Mouse (Mus musculus) forebrain, embryonic 12.5 days (tissue): ENCODE measurements around the gene Rbm33. TPM values are rescaled to one million over a fixed set of nuclear protein-coding genes. Genes with fewer than 3 reads are reported as not detected.

Source experiments
- ATAC-seq: fragments of 200-750 bp; cut with Nextera tagmentation; 2 replicates; pipeline ENCODE4 v1.8.0; 2017; ENCODE audit warnings: moderate TSS enrichment; ENCODE audit not compliant: low FRiP score
- H3K27ac ChIP-seq: fragments of 300-500 bp; sonication (generic); 2 replicates; pipeline ENCODE4 v1.5.1; 2016; ENCODE audit warnings: mild to moderate bottlenecking
- H3K27me3 ChIP-seq: fragments of 300-500 bp; sonication (generic); 2 replicates; pipeline ENCODE4 v1.6.1; 2016; ENCODE audit warnings: mild to moderate bottlenecking
- H3K36me3 ChIP-seq: fragments of 300-500 bp; sonication (generic); replicated peaks from 2 replicates; pipeline ENCODE4 v1.6.1; 2016; ENCODE audit warnings: mild to moderate bottlenecking
- H3K4me1 ChIP-seq: fragments of 300-500 bp; sonication (generic); 2 replicates; pipeline ENCODE4 v1.6.1; 2016
- H3K4me2 ChIP-seq: fragments of 300-500 bp; sonication (generic); 2 replicates; pipeline ENCODE4 v1.6.1; 2016; ENCODE audit warnings: mild to moderate bottlenecking, moderate library complexity
- H3K4me3 ChIP-seq: fragments of 300-500 bp; sonication (generic); replicated peaks from 2 replicates; pipeline ENCODE4 v1.5.1; 2016; ENCODE audit warnings: mild to moderate bottlenecking
- H3K9ac ChIP-seq: fragments of 300-500 bp; sonication (generic); 2 replicates; pipeline ENCODE4 v1.6.1; 2016; ENCODE audit warnings: mild to moderate bottlenecking
- H3K9me3 ChIP-seq: fragments of 300-500 bp; sonication (generic); 2 replicates; pipeline ENCODE4 v1.6.1; 2016
- WGBS: fragments of 180-500 bp; shearing (Covaris S2); methylation state at CpG from one replicate; pipeline ENCODE4 v1.1.7; 2016; 5-methylcytosine and 5-hydroxymethylcytosine counted together
- polyA plus RNA-seq: library from polyadenylated mRNA; unstranded; fragments of >200 nt; fragmentation: Nextera tagmentation; extraction: Ambion mirVana; gene quantifications from 2 replicates; pipeline ENCODE4 v1.2.1, GENCODE M21; 2016

Gene Rbm33
- polyA plus RNA-seq, 1 experiment from 2014 or later, result 24.3 TPM

- Histone ChIP-seq H3K4me2 (peak overlapping the region; percentile 64), H3K27me3 (peaks cover 90% of the 10 kb centered on the region), H3K9ac (no peak overlapping the region; the same call in 1 of the 2 replicates), H3K4me1 (peaks cover 63% of the 10 kb centered on the region), H3K4me3 (peak overlapping the region; percentile 44), H3K27ac (peak overlapping the region; percentile 56), H3K9me3 (no peaks in the 10 kb centered on the region), H3K36me3 (no peaks in the 10 kb centered on the region)
- WGBS, result under 1% methylated on average over 41 of the region's 41 CpGs
- peak; percentile 67 for ATAC-seq
Observed at GRCm38 (mm10) chr5:28459456-28460225, 142.7 kb downstream of the Rbm33 start.

DNA sequence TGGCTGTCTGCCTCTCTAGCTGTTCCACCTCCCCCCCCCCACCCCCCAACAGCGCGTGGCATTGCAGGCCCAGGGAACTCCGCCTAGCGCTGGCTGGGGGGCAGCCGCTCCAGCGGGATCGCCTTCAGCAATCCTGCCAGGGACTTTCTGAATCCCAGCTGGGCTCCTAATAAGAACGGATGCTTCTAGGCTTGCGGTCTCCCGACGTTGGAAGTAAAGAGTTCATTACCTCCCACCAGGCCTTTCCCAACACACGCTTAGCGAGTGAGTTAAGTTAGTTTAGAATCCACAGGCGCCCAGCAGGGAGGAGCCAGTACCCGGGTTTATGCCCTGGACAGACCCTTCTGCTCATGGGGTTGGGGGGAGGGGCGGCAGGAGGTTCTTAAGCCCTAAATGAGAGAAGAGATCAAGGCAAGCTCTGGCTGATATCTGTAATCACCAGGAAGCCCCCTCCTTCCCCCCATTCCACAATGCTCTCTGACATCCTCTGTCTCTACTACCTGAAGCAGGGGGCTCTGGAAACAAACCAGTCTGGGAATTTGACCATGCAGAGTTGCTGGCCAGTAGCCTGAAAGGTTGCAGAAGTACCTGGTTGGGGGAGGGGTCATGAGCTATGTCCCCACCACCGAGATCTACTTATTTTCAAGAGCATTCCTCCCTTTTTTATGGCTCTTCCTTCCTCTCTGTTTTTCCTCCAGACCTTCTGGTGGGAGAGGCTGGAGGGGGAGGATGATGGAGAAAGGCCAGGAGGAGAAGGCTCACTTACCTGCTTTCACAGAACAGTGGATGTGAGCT, 143.8 kb downstream of the Rbm33 start:
- Histone ChIP-seq H3K36me3 (no peaks in the 10 kb centered on the region), H3K9ac (no peak overlapping the region), H3K4me3 (peak overlapping the region; percentile 44; the same call in 1 of the 2 replicates), H3K9me3 (no peaks in the 10 kb centered on the region), H3K27ac (0 out of 2 replicates have a peak overlapping the region, but pooled peaks have one; percentile 56), H3K4me2 (peak overlapping the region; percentile 64), H3K27me3 (peaks cover 96% of the 10 kb centered on the region), H3K4me1 (peaks cover 70% of the 10 kb centered on the region)
- ATAC-seq, result no peak
- under 1% methylated on average over 17 of the region's 17 CpGs for WGBS

GRCm38 (mm10) chr5:28461376-28461775, 144.5 kb downstream of the Rbm33 start:
- no peak overlapping the region for H3K4me3 ChIP-seq
- H3K4me1 ChIP-seq, result peaks cover 74% of the 10 kb centered on the region
- ATAC-seq, result no peak
- WGBS, result 9% methylated on average over 11 of the region's 11 CpGs
- H3K36me3 ChIP-seq, result no peaks in the 10 kb centered on the region
- no peaks in the 10 kb centered on the region for H3K9me3 ChIP-seq
- H3K27ac ChIP-seq, result no peak overlapping the region
- H3K4me2 ChIP-seq, result no peak overlapping the region; the same call in 1 of the 2 replicates
- H3K9ac ChIP-seq, result no peak overlapping the region
- H3K27me3 ChIP-seq, result peaks cover 96% of the 10 kb centered on the region

DNA sequence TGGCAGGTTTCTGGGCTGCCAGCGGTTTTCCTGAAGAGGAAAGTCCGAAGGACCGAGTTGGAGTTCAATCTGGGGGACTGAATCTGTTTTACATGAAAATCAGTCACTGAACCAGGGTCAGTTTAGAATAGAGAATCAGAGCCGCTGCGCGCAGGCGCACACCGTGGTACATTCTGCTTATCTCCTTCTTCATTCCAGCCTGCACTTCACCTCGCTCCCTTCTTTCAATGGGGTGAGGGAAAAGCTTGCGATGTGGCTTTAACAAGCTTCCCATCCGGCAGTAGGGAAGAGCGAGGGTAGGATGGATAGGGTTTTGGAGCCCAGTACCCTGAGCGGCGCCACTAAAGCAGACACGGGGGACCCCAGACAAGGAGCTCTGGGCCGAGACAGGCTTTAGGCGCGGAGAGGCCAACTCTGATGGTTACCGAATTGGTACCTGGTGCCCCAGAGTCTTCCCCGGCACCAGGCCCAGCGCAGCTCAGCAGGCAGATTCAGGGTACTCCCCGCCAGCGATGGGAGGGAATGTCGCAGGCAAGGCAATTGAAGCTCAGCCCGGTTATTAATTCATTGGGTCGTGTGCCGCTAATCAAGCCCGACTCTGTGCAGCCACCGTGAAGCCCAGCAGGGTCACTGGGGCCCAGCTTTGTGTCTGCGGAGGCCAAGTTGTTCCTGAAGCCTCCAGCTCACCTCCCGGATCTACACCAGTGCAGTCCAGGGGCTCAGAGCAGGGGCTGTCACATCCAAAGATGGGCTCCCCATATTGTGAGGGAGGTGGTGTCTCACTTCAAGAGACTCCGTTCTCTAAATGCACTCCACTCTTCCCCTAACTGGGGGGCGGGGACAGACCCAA, 146.0 kb downstream of the Rbm33 start:
- peak overlapping the region; percentile 78 for H3K4me2 ChIP-seq
- no peak overlapping the region for H3K27ac ChIP-seq
- H3K27me3 ChIP-seq, result peaks cover 100% of the 10 kb centered on the region
- 0 out of 2 replicates have a peak overlapping the region, but pooled peaks have one; percentile 14 for H3K9ac ChIP-seq
- no peaks in the 10 kb centered on the region for H3K36me3 ChIP-seq
- under 1% methylated on average over 33 of the region's 33 CpGs for WGBS
- peaks cover 75% of the 10 kb centered on the region for H3K4me1 ChIP-seq
- ATAC-seq, result no peak
- H3K4me3 ChIP-seq, result peak overlapping the region; percentile 53
- no peaks in the 10 kb centered on the region for H3K9me3 ChIP-seq

DNA sequence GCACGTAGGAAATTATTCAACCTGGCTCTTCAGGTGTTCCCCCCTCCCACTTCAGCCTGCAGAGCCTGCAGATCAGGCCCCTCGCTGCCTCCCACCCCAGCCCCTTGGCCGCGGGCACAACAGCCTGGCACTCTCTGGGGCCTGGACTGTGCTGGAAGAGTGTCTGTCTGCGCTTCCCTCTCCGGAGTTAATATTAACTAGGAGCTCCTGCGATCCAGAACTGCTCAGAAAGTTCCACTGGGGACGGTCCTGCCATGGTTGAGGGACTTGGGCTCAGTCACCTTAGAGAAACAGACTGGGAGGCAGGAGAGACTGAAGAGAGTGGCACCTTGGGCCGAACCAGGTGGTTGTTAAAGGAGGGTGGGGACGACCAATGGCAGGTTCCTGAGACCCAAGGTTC, 146.7 kb downstream of the Rbm33 start:
- WGBS, result 2% methylated on average over 10 of the region's 10 CpGs
- peaks cover 100% of the 10 kb centered on the region for H3K27me3 ChIP-seq
- peak overlapping the region; percentile 78 for H3K4me2 ChIP-seq
- H3K9ac ChIP-seq, result 0 out of 2 replicates have a peak overlapping the region, but pooled peaks have one; percentile 14
- H3K4me3 ChIP-seq, result peak overlapping the region; percentile 53
- no peak overlapping the region for H3K27ac ChIP-seq
- no peaks in the 10 kb centered on the region for H3K9me3 ChIP-seq
- H3K36me3 ChIP-seq, result no peaks in the 10 kb centered on the region
- no peak for ATAC-seq
- peaks cover 68% of the 10 kb centered on the region for H3K4me1 ChIP-seq

DNA sequence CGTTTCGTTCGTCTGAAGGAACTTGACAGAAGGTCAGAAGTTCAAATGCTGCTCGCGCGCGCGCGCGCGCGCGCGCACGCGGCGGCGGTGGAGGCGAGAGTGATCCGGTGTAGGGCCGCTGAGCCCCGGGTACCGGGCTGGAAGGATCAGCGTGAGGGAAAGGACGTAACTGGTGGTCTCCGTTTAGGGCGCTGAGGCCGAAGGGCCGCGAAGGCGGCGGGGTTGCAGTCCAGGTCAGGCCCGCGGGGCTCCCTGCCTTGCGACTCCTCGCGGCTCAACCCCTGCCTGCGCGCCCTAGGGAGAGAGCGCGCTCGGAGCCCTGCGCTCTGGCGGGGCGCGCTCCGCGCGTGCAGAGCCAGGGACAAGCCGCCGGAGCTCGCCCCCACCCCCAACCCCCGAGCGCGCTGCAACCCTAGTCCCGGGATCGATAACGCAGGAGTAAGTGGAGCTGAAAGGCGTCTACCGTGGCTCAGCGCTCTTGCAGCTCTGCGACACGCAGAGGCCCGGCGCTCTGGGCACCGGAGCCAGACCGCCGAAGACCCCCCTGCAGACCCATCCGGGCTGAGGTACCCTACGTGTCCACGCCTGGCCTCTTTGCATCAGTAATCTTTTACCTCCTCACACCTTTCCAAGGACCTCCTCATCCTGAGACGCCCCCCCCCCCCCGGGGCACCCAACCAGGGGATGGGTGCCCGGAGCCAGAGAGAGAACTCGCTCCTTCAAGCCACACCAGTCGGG, 147.6 kb downstream of the Rbm33 start:
- Histone ChIP-seq H3K36me3 (no peaks in the 10 kb centered on the region), H3K27me3 (peaks cover 99% of the 10 kb centered on the region), H3K4me3 (peak overlapping the region; percentile 53), H3K4me1 (peaks cover 60% of the 10 kb centered on the region), H3K9ac (peak overlapping the region; percentile 51), H3K27ac (no peak overlapping the region), H3K9me3 (no peaks in the 10 kb centered on the region), H3K4me2 (peak overlapping the region; percentile 78)
- ATAC-seq, result no peak
- WGBS, result under 1% methylated on average over 74 of the region's 76 CpGs

- WGBS, result 1% methylated on average over 28 of the region's 29 CpGs
- Histone ChIP-seq H3K4me1 (peaks cover 54% of the 10 kb centered on the region), H3K27ac (no peak overlapping the region)
Observed at GRCm38 (mm10) chr5:28465099-28465406, 148.1 kb downstream of the Rbm33 start.

GRCm38 (mm10) chr5:28465526-28465925, 148.6 kb downstream of the Rbm33 start:
- WGBS, result under 1% methylated on average over 18 of the region's 18 CpGs
- Histone ChIP-seq H3K4me2 (peak overlapping the region; percentile 78), H3K27ac (no peak overlapping the region), H3K36me3 (no peaks in the 10 kb centered on the region), H3K4me3 (peak overlapping the region; percentile 53), H3K9ac (peak overlapping the region; percentile 51; the same call in 1 of the 2 replicates), H3K27me3 (peaks cover 96% of the 10 kb centered on the region), H3K9me3 (no peaks in the 10 kb centered on the region), H3K4me1 (peaks cover 50% of the 10 kb centered on the region)
- no peak for ATAC-seq

More at GRCm38 (mm10) chr5:28465099-28465406, 148.1 kb downstream of the Rbm33 start:
- no peaks in the 10 kb centered on the region for H3K9me3 ChIP-seq
- peak; percentile 28; the same call in 1 of the 2 replicates for ATAC-seq
- peak overlapping the region; percentile 78 for H3K4me2 ChIP-seq
- H3K27me3 ChIP-seq, result peaks cover 97% of the 10 kb centered on the region
- peak overlapping the region; percentile 51 for H3K9ac ChIP-seq
- no peaks in the 10 kb centered on the region for H3K36me3 ChIP-seq
- peak overlapping the region; percentile 53 for H3K4me3 ChIP-seq

- Histone ChIP-seq H3K4me3 (peak overlapping the region; percentile 53), H3K9ac (peak overlapping the region; percentile 13; the same call in 1 of the 2 replicates), H3K36me3 (no peaks in the 10 kb centered on the region), H3K4me1 (peaks cover 43% of the 10 kb centered on the region), H3K9me3 (no peaks in the 10 kb centered on the region), H3K4me2 (peak overlapping the region; percentile 78), H3K27me3 (peaks cover 93% of the 10 kb centered on the region), H3K27ac (peak overlapping the region; percentile 47)
- WGBS, result under 1% methylated on average over 15 of the region's 15 CpGs
- no peak for ATAC-seq
Observed at GRCm38 (mm10) chr5:28466351-28466750, 149.4 kb downstream of the Rbm33 start.

GRCm38 (mm10) chr5:28466760-28467306, 149.9 kb downstream of the Rbm33 start, which contains the start of gene Shh:
Gene Shh (minus strand): TSS chr5:28467256.
- Histone ChIP-seq H3K4me2 (peak within 1 kb of the TSS; percentile 78), H3K4me1 (peaks cover 41% of the 10 kb centered on the region), H3K36me3 (no peaks in the 10 kb centered on the region), H3K4me3 (peak within 1 kb of the TSS; percentile 53), H3K9ac (peak within 1 kb of the TSS; percentile 13; the same call in 1 of the 2 replicates), H3K27ac (peak within 1 kb of the TSS; percentile 47), H3K27me3 (peaks cover 89% of the 10 kb centered on the region), H3K9me3 (no peaks in the 10 kb centered on the region)
- under 1% methylated on average over 31 of the region's 31 CpGs for WGBS
- peak; percentile 56 for ATAC-seq
